Mouse (Mus musculus) hindbrain, embryonic 13.5 days (tissue): ENCODE data around the gene Padi2. TPM values are rescaled to one million over a fixed set of nuclear protein-coding genes. Genes with fewer than 3 reads are reported as not detected.

Experiments
- ATAC-seq: fragments of 200-750 bp; cut with Nextera tagmentation; 2 replicates; pipeline ENCODE4 v1.8.0; 2017; ENCODE audit warnings: moderate TSS enrichment; ENCODE audit not compliant: low FRiP score
- H3K27ac ChIP-seq: fragments of 300-500 bp; sonication (generic); 2 replicates; pipeline ENCODE4 v1.5.1; 2015; ENCODE audit warnings: inconsistent platforms, mild to moderate bottlenecking, moderate library complexity
- H3K27me3 ChIP-seq: fragments of 300-500 bp; sonication (generic); 2 replicates; pipeline ENCODE4 v1.6.1; 2015; ENCODE audit warnings: mild to moderate bottlenecking, inconsistent platforms
- H3K36me3 ChIP-seq: fragments of 300-500 bp; sonication (generic); 2 replicates; pipeline ENCODE4 v1.6.1; 2015; ENCODE audit warnings: mild to moderate bottlenecking, inconsistent platforms
- H3K4me1 ChIP-seq: fragments of 300-500 bp; sonication (generic); replicated peaks from 2 replicates; pipeline ENCODE4 v1.6.1; 2015; ENCODE audit warnings: inconsistent platforms
- H3K4me2 ChIP-seq: fragments of 300-500 bp; sonication (generic); 2 replicates; pipeline ENCODE4 v1.6.1; 2015; ENCODE audit warnings: inconsistent platforms, mild to moderate bottlenecking, moderate library complexity
- H3K4me3 ChIP-seq: fragments of 300-500 bp; sonication (generic); 2 replicates; pipeline ENCODE4 v1.5.1; 2015; ENCODE audit warnings: mild to moderate bottlenecking, inconsistent platforms
- H3K9ac ChIP-seq: fragments of 300-500 bp; sonication (generic); 2 replicates; pipeline ENCODE4 v1.6.1; 2015; ENCODE audit warnings: mild to moderate bottlenecking, inconsistent platforms
- H3K9me3 ChIP-seq: fragments of 300-500 bp; sonication (generic); 2 replicates; pipeline ENCODE4 v1.6.1; 2016; ENCODE audit warnings: inconsistent platforms
- WGBS: fragments of 180-500 bp; shearing (Covaris S2); methylation state at CpG from one replicate; pipeline ENCODE4 v1.1.7; 2015; 5-methylcytosine and 5-hydroxymethylcytosine counted together
- polyA plus RNA-seq: library from polyadenylated mRNA; unstranded; fragments of >200 nt; fragmentation: Nextera tagmentation; extraction: Ambion mirVana; gene quantifications from 2 replicates; pipeline ENCODE4 v1.2.1, GENCODE M21; 2015

The Padi2 gene
- polyA plus RNA-seq, 1 experiment from 2014 or later = 1.1 TPM

DNA sequence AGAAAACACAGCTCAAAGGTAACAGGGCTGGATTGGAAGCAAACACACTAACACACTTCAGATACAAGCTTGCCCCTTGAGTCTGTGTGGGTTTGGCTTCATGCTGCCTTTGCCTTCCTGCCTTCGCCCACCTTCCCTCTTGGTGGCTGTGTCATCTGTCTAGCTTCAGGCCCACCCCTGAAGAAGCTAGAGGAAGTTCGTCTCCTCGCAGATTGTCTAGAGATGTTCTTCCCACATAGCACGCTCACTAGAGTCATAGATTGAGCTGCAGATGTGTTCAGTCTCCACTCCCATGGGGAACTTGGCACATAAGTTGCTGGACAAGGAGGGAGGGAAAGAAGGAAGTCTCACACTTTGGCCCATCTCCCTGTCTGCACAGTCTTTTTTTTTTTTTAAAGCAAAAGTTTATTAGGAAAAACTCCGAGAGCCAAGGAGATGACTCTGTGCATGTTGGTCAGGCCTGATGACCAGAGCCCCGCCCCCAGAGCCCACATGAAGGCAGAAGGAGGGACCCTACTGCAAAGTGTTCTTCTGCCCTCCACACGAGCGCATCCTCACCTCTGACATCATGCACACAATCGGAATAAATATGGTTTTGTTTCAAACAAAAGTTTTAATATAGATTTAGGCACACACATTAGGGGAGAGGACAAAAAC is 57.9 kb downstream of the Padi2 start:
- no peaks in the 10 kb centered on the region for H3K27me3 ChIP-seq
- H3K4me3 ChIP-seq = no peak overlapping the region
- ATAC-seq = no peak
- H3K9me3 ChIP-seq = no peaks in the 10 kb centered on the region
- WGBS = 83% methylated on average over 9 of the region's 9 CpGs
- no peak overlapping the region for H3K27ac ChIP-seq
- peaks cover 39% of the 10 kb centered on the region for H3K4me1 ChIP-seq
- H3K4me2 ChIP-seq = no peak overlapping the region
- no peak overlapping the region; the same call in 1 of the 2 replicates for H3K9ac ChIP-seq
- peaks cover 24% of the 10 kb centered on the region for H3K36me3 ChIP-seq

DNA sequence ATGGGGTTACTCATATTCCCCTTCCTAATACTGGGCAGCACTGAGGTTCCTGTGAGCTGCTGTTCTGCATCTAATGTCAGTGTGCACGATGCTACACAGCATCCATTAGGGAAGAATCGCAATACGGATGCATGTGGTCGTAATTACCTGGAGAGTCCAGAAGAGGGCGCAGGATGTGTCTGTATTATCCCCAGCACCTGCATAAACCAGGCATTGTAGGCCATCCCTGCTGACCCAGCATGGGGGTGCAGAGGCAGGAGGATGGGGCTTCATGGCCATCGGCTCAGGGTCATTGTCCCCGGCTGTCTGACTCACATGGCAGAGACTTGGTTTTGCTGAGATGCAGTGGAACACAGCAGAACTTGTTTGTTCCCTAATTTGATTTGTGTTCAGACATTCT is 58.5 kb downstream of the Padi2 start:
- no peak overlapping the region for H3K4me3 ChIP-seq
- ATAC-seq = peak; percentile 4; the same call in 1 of the 2 replicates
- H3K4me1 ChIP-seq = peaks cover 39% of the 10 kb centered on the region
- 13% methylated on average over 7 of the region's 7 CpGs for WGBS
- no peaks in the 10 kb centered on the region for H3K27me3 ChIP-seq
- peak overlapping the region; percentile 60 for H3K9ac ChIP-seq
- H3K9me3 ChIP-seq = no peaks in the 10 kb centered on the region
- no peak overlapping the region for H3K4me2 ChIP-seq
- peaks cover 30% of the 10 kb centered on the region for H3K36me3 ChIP-seq
- H3K27ac ChIP-seq = peak overlapping the region; percentile 55; the same call in 1 of the 2 replicates

DNA sequence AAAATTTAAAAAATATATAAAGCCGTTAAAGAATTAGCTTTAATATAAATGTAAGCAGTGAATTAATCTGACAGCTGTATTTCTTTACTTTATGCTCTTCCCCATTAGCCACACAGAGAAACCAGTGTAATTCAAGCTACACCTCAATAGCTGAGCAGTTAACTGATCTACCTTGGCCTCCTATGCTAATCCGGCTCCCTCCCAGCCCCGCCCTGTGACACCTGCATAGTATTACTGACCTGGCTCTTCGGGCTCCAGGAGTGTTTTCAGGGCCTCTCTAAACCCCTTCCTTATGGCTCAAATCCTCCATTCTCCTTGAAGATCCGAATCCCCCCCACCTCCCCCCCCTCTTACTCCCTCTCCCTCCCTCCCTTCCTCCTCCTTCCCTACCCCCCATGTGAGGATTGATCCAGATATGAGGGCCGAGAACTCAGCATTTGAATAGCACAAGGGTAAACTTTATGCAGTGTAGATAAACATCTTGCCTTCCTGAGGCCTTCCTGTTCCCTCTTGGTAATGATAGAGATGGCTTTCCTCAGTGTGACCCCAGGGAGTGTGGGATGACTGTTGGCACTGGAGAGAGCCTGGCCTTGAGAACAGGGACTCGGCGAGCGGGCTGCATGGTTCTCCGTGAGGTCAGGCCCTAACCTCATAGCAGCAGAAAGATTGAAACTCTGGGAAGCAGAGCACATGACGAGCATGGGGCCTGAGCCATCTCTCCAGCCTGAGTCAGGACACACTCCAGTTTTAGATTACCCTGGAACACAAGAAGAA is 61.4 kb downstream of the Padi2 start:
- no peaks in the 10 kb centered on the region for H3K27me3 ChIP-seq
- no peak overlapping the region for H3K4me3 ChIP-seq
- H3K4me1 ChIP-seq = peaks cover 22% of the 10 kb centered on the region
- H3K27ac ChIP-seq = no peak overlapping the region
- H3K36me3 ChIP-seq = peaks cover 58% of the 10 kb centered on the region
- H3K9ac ChIP-seq = no peak overlapping the region
- WGBS = 92% methylated on average over 11 of the region's 11 CpGs
- H3K4me2 ChIP-seq = no peak overlapping the region
- no peak for ATAC-seq
- no peaks in the 10 kb centered on the region for H3K9me3 ChIP-seq

DNA sequence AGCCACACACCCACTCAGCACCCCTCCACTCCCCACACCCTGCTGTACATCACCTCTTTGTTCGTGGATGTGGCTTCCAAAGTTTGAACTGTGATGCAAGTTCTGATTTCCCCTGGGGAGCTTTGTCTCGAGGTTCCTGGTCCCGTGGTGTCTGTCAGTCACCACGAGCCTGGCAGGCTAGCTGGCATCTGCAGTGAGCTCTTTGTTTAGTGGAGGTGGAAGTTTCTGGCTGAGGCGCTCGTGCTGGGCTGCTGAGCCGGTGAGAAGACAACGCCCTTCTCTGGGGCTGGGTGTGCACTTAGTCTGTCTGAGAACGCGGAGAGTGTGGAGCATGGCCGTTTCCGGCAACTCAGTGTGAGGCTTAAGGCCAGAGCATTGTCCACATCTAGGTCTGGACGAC is 65.5 kb downstream of the Padi2 start:
- Histone ChIP-seq H3K9ac (no peak overlapping the region), H3K9me3 (no peaks in the 10 kb centered on the region), H3K27me3 (no peaks in the 10 kb centered on the region), H3K36me3 (peaks cover 90% of the 10 kb centered on the region), H3K4me1 (no peaks in the 10 kb centered on the region), H3K27ac (no peak overlapping the region), H3K4me2 (no peak overlapping the region), H3K4me3 (no peak overlapping the region)
- WGBS = 85% methylated on average over 13 of the region's 13 CpGs
- no peak for ATAC-seq

DNA sequence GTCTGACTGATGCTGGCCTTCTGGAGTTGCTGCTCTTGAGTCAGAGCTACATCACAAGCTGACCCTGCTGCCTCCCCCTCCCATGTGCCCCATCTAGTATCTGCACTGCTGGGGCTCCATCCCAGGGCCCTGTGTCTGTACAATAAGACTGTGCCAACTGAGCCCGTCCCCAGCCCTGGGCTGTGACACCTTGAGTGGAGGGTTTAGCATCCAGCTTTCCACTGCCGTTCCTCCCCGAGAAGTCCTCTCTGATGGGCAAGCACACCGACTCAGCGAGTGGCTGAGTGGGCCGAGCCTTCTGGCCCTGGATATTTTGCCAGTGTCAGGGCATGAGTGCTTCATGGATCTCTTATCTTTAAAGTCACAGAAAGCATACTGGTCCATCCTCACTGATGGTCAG is 68.3 kb downstream of the Padi2 start:
- H3K36me3 ChIP-seq = peaks cover 98% of the 10 kb centered on the region
- H3K27ac ChIP-seq = no peak overlapping the region
- no peaks in the 10 kb centered on the region for H3K4me1 ChIP-seq
- no peaks in the 10 kb centered on the region for H3K9me3 ChIP-seq
- 97% methylated on average over 6 of the region's 6 CpGs for WGBS
- H3K9ac ChIP-seq = no peak overlapping the region
- no peak overlapping the region for H3K4me2 ChIP-seq
- no peaks in the 10 kb centered on the region for H3K27me3 ChIP-seq
- ATAC-seq = no peak
- no peak overlapping the region for H3K4me3 ChIP-seq

DNA sequence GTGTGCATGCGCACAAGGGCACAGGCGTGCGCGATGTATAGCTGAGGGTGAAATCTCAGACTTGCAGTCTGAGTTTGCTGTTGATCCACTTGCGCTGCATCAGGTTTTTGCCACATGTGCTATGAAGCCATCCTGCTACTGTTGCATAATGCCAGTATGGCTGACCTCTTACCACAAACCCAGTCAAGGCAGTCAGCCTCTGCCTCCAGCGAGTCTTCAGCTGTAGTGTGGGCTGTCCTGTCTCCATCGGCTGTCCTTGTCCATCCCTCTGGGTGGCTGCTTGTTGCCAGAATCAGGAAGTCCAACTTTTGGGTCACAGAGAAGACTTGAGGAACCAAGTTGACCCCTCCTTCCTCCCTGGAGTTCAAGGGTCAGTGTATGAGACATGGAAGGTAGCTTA is 69.2 kb downstream of the Padi2 start:
- H3K9ac ChIP-seq = no peak overlapping the region
- H3K4me2 ChIP-seq = no peak overlapping the region
- ATAC-seq = no peak
- no peak overlapping the region for H3K27ac ChIP-seq
- H3K27me3 ChIP-seq = no peaks in the 10 kb centered on the region
- 94% methylated on average over 7 of the region's 7 CpGs for WGBS
- H3K36me3 ChIP-seq = peaks cover 98% of the 10 kb centered on the region
- H3K4me3 ChIP-seq = no peak overlapping the region
- no peaks in the 10 kb centered on the region for H3K9me3 ChIP-seq
- H3K4me1 ChIP-seq = no peaks in the 10 kb centered on the region

DNA sequence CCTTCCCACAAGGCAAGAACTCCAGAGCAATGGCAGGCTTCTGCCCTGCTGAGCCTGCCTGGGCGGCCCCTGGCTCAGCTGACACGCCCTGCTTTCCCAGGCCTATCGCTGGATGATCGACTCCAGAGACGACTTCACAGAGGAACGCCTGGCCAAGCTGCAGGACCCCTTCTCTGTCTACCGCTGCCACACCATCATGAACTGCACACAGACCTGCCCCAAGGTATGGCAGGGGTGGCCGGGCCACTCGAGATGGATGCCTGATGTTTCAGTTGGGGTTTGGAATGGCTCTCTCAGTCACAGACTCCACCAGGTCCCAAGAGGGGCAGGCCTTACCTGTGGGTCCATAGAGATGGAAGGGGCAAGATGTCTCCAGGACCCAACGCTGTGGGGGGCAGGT is 71.1 kb downstream of the Padi2 start:
- no peak overlapping the region for H3K9ac ChIP-seq
- no peak overlapping the region for H3K4me3 ChIP-seq
- no peaks in the 10 kb centered on the region for H3K9me3 ChIP-seq
- peaks cover 89% of the 10 kb centered on the region for H3K36me3 ChIP-seq
- no peaks in the 10 kb centered on the region for H3K27me3 ChIP-seq
- ATAC-seq = no peak
- 88% methylated on average over 10 of the region's 10 CpGs for WGBS
- H3K4me2 ChIP-seq = no peak overlapping the region
- no peaks in the 10 kb centered on the region for H3K4me1 ChIP-seq
- no peak overlapping the region for H3K27ac ChIP-seq

DNA sequence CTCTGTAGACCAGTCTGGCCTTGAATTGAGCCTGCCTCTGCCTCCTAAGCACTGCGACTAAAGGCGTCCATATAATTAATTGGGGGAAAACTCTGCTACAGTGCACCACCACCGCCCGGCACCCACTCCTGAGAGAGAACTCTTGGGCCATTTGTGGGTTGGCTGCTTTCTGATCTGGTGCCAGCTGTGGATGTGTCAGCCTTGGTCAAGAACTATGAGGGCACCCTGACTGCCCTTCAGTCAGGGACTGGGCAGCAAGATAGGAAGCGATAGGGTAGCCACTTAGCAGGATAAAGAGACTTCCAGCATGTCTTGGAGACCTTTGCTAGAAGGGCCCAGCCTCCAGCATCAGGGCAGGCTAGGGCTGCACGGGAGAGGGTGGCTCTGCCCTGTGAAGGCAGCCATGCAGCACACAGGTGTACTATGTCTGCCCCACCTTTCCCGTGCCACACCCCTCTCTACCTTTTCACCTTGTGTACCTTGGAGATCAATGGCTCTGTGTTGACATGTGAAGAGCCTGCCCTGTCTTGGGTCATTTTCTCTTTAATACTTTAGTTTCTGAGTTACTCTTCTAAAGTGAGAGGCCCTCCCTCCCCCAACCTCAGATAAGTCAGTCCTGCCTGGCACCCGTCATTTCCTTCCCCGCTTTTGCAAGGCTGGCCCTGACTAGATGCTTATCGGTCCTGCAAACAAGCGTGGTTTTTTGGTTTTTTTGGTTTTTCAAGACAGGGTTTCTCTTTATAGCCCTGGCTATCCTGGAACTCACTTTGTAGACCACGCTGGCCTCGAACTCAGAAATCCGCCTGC is 71.9 kb downstream of the Padi2 start:
- Histone ChIP-seq H3K4me1 (no peaks in the 10 kb centered on the region; the same call in 1 of the 2 replicates), H3K9me3 (no peaks in the 10 kb centered on the region), H3K27ac (no peak overlapping the region), H3K9ac (no peak overlapping the region), H3K27me3 (no peaks in the 10 kb centered on the region), H3K4me2 (no peak overlapping the region), H3K36me3 (peaks cover 81% of the 10 kb centered on the region), H3K4me3 (no peak overlapping the region)
- 96% methylated on average over 14 of the region's 14 CpGs for WGBS
- ATAC-seq = no peak

DNA sequence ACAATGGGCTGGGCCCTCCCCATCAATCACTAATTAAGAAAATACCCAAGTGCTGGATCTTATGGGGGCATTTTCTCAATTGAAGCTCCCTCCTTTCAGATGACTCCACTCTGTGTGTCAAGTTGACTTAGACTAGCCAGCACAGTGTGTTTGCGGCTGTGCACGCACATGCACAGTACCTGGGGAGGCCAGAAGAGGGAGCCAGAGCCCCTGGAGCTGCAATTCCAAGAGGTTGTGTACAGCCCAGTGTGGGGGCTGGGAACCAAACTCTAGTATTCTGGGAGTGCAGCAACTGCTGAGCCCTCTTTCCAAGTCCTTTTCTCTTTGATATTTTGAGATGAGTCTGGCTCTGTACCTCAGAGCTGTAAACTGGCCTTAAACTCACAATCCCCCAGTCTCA is 75.5 kb downstream of the Padi2 start:
- H3K4me3 ChIP-seq = no peak overlapping the region
- peaks cover 10% of the 10 kb centered on the region for H3K4me1 ChIP-seq
- 90% methylated on average over 2 of the region's 2 CpGs for WGBS
- no peak overlapping the region for H3K27ac ChIP-seq
- no peak for ATAC-seq
- H3K9ac ChIP-seq = no peak overlapping the region
- no peaks in the 10 kb centered on the region for H3K27me3 ChIP-seq
- peaks cover 45% of the 10 kb centered on the region for H3K36me3 ChIP-seq
- no peaks in the 10 kb centered on the region for H3K9me3 ChIP-seq
- H3K4me2 ChIP-seq = no peak overlapping the region

DNA sequence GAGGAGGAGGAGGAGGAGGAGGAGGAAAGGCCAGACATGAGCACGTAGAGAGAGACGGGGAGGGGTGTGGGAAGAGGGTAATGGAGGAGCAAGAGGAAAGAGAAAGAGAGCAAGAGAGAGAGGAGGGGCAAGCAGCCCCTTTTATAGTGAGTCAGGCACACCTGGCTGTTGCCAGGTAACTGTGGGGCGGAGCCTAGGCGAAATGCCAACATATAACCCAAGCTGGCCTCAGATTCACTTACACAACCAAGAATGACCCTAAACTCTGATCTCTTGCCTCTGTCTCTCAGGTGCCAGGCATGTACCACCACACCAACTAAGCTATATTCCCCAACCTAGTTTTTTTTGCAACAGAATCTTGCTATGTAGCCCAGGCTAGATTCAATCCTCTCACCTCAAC is 76.7 kb downstream of the Padi2 start:
- Histone ChIP-seq H3K4me1 (peaks cover 16% of the 10 kb centered on the region), H3K36me3 (peaks cover 33% of the 10 kb centered on the region), H3K4me3 (no peak overlapping the region), H3K9ac (no peak overlapping the region), H3K4me2 (no peak overlapping the region), H3K9me3 (no peaks in the 10 kb centered on the region), H3K27ac (0 out of 2 replicates have a peak overlapping the region, but pooled peaks have one; percentile 52), H3K27me3 (no peaks in the 10 kb centered on the region)
- 61% methylated on average over 4 of the region's 4 CpGs for WGBS
- no peak for ATAC-seq

DNA sequence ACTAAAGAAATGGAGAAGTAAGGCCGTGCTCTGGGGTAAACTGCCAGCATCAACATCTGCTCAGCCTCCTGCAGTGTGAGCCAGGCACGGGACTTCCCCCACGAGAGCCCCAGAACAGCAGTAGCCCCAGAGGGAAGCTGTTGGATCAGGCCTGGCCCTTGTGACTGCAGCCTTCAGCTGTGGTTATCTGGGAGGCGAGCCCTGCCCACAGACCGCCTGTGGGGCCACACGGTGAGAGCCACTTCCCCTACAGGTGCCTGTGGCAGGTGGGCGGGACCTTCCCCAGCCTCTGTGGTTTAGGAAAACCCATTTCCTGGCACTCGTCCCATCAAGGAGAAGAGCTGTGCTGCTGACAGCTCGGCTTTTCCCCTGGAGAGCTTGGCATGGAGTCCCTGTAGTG is 77.3 kb downstream of the Padi2 start:
- no peaks in the 10 kb centered on the region for H3K9me3 ChIP-seq
- H3K27ac ChIP-seq = peak overlapping the region; percentile 52; the same call in 1 of the 2 replicates
- WGBS = 23% methylated on average over 9 of the region's 9 CpGs
- no peak overlapping the region for H3K4me2 ChIP-seq
- peaks cover 22% of the 10 kb centered on the region for H3K4me1 ChIP-seq
- no peak overlapping the region for H3K4me3 ChIP-seq
- no peaks in the 10 kb centered on the region for H3K27me3 ChIP-seq
- no peak for ATAC-seq
- no peak overlapping the region for H3K9ac ChIP-seq
- H3K36me3 ChIP-seq = peaks cover 27% of the 10 kb centered on the region

DNA sequence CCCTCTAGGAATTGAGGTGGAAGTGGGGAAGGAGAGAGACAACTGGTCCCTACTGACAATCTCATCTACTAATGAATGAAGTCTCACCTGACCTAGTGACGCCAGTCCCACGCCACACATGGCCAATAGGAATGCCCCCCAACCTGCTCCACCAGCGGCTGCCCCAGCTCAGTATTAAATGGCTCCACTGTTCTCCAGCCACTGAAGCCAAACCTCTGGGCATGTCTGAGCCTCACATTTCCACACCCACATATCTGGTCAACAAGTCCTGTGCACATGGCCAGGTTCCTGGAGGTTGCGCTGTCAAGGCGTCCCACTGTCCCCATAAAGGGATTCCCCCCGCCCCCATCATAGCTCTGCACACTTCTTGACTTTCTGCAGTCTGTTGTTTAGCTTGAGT is 78.4 kb downstream of the Padi2 start:
- WGBS = 91% methylated on average over 6 of the region's 6 CpGs
- H3K4me3 ChIP-seq = no peak overlapping the region
- ATAC-seq = no peak
- no peak overlapping the region for H3K9ac ChIP-seq
- H3K36me3 ChIP-seq = peaks cover 18% of the 10 kb centered on the region
- H3K27me3 ChIP-seq = no peaks in the 10 kb centered on the region
- peaks cover 33% of the 10 kb centered on the region for H3K4me1 ChIP-seq
- no peaks in the 10 kb centered on the region for H3K9me3 ChIP-seq
- H3K4me2 ChIP-seq = no peak overlapping the region
- no peak overlapping the region for H3K27ac ChIP-seq
